Mouse (Mus musculus) kidney, postnatal 10 days (tissue): ENCODE measurements at regions not wholly inside any gene's neighbourhood (a gene's known extent, or its start where the extent isn't known, plus 50 kb on each side); places are given as distances from the start of the nearest gene placed in this dataset.

Source experiments
- DNase-seq: peaks from one replicate; pipeline ENCODE4 v3.0.0; 2021; ENCODE audit warnings: mixed read lengths

DNA sequence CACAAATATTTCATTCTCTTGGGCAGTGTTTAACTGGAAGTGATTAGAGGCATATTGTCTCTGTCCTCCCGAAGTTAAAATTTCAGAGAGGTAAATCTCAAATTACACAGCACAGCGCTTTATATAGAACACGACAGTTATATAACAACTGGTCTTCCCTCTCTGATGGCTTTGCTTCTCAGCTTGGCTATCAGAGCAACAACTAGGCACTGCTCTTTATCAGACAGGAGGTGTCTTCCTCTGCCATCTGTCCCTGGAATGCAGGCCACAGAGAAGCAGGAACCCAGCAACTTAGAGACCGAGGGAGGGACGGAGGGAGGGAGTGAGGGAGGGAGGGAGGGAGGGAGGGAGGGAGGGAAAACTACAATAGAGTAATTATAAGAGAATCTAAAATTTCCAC lies 129.4 kb upstream of the Tll1 start:
- no peak for DNase-seq

DNA sequence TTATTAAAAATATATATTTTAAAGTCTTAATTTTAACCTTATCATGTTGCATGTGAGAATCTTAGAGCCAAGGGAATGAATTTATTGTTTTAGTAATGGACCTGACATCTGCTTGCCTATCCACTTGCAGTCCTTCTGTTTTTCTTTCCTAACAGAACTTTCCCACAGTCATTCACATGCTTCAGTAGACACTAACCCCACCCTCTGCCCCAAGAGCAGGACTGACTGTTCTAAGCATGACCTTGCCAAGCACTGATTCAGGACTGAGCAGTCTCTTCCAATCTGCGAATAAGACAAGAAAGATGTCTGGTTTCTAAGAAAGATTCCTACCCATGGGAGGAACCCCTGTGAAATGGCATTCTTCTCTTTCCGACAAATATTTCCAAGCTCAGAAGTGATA lies 117.9 kb upstream of the Tll1 start:
- no peak for DNase-seq

DNA sequence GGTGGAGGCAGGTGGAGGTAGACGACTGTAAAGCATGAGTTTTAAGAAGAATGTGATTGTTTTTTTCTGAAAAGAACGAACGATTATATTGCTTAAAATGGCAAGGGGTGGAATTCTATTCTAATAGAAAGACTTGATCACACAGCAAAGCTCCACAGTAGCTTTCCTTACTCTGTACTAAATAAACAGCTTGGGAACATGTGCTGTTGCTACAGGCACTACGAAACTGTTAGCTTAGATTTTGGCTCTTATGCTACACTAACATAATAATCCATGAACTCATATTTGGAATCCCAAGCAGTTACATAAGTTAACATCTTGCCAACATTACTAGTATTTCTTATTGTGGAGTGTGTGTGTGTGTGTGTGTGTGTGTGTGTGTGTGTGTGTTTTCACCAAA lies 114.3 kb upstream of the Tll1 start:
- DNase-seq: no peak

GRCm38 (mm10) chr8:64319220-64319820 lies 113.2 kb upstream of the Tll1 start:
- DNase-seq: no peak

DNA sequence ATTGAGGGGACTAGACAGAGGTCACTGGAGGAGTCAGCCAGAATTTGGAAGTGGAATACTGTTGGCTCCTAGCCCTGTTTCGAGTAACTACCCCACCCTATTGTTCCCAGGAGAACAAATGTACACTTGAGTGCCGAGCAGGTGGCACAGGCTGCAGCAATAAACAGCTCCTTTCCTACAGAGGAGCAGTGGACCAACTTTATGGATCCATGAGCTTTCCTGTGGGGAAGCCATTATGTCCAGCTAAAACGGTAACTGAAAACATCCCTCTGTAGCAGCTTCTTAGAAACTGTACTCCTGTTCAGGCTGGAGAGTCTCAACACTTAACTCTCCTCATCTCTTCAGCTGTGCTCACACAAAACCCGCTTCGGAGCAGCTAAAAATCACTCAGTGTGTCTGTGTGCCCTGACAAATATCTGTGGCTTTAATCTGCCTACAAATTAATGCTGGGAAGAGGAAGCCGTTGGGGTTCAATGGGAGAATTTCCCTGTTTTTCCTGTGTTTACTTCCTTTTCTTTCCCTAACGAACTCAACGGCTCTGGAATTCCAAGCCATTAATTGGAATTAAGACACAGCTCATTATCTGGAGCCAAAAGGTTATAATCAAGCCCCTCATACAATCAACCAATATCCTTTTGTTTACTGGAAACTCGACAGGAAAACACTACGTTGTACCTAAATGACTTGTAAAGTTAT lies 112.6 kb upstream of the Tll1 start:
- DNase-seq: peak; percentile 7

- no peak for DNase-seq
These were observed 111.7 kb upstream of the Tll1 start for GRCm38 (mm10) chr8:64317815-64318214.

GRCm38 (mm10) chr8:64307995-64308394 lies 101.9 kb upstream of the Tll1 start:
- no peak for DNase-seq

GRCm38 (mm10) chr8:64282806-64283205 lies 76.7 kb upstream of the Tll1 start:
- DNase-seq: no peak

- no peak for DNase-seq
These were observed 75.5 kb upstream of the Tll1 start for GRCm38 (mm10) chr8:64281598-64281997.

DNA sequence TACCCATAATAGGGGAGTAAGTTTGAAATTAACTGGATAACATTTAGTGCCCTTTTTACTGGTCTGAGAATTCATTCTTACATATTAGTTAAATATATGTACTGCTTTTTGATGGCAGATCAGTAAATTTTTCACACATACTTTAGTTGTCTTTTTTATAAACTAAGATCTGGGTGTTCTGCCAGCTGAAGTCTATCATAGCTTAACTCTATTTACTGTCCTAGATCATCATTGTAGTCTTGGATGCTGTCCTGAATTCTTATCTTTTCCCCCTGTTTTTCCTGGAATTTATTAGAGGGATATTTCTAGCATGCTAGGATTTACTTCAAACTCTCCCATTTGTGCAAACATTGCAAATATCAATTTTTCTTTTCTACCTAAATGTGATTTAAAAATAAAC lies 74.3 kb upstream of the Tll1 start:
- DNase-seq: no peak

DNA sequence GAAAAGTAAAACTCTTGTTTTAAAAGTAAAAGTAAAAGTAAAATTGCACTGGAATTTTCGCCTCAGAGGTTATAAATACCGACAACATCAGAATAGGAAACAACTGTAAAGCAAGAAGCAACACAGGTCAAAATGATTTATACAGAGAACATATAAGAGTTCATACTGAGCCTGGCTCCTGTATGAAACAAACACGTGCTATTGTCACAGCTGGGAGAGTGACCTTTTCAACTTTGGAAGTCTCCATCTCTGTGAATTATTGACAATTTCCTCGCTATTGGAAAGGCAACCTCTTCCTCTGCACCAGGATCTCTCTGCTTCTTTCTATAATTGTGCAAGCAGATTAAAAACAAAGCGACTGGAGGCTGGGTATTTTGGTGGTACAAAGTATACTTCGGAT lies 70.0 kb upstream of the Tll1 start:
- DNase-seq: peak; percentile 21

GRCm38 (mm10) chr8:64265304-64265945 lies 59.4 kb upstream of the Tll1 start:
- DNase-seq: no peak
